Mouse (Mus musculus): ENCODE data around the gene Arhgap45. TPM values are rescaled to one million over a fixed set of nuclear protein-coding genes. Genes with fewer than 3 reads are reported as not detected.
"Not testable (repeated sequence)": the region's sequence is repeated elsewhere in the genome, so short reads cannot be mapped to it uniquely, and the experiment has no call there.

Arhgap45 gene
- polyA plus RNA-seq, 1 experiment from 2014 or later: 0.83 TPM

DNA sequence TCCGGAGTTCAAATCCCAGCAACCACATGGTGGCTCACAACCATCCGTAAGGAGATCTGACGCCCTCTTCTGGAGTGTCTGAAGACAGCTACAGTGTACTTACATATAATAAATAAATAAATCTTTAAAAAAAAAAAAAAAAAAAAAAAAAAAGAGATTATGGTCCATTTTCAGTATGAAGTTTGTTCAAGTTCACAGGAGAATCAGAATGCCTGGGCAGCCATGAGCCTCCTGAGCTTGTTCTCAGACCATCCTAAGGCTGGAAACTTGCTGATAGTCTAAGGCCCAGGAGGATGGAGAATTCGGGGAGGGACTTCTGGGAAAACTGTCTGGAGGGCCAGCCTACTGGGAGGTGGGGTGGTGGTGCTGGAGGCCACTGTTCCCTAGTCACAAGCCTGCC is 28.9 kb downstream of the Arhgap45 start:
- not testable (repeated sequence) for H3K9ac ChIP-seq (replicated peaks; ENCODE audit: low read depth, low read length); H3K27me3 ChIP-seq (ENCODE audit: control insufficient read depth, insufficient read depth, low read length); H3K4me3 ChIP-seq (ENCODE audit: low read depth, low read length); H3K9me3 ChIP-seq (ENCODE audit: control insufficient read depth, low read length); H3K4me1 ChIP-seq (ENCODE audit: control insufficient read depth, insufficient read depth, low read length); H3K27ac ChIP-seq (ENCODE audit: low read depth, low read length); ATAC-seq (ENCODE audit: low read depth); H3K4me2 ChIP-seq (ENCODE audit: low read depth, low read length); H3K36me3 ChIP-seq (ENCODE audit: control insufficient read depth, insufficient read depth, low read length)
- WGBS: 87% methylated on average over 2 of the region's 4 CpGs

DNA sequence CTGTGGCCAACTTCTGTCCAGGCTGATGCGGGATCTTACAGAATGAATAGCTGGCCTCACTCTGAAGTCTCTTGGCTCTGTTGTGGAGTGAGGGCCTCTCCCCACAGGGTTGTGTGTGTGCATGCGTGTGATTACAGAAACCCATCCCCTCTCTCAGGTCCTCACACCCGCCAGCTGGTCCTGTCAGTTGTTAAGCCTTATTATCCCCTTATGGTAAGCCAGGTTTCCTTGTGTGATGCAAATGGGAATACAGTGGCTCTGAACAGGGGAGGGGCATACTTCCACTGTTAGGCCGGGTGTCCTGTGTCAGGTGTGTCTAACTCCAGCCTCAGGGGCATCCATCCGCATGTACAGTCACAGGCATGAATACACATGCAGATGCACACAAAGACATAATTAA is 29.3 kb downstream of the Arhgap45 start:
- WGBS: 79% methylated on average over 5 of the region's 5 CpGs
- no peak for ATAC-seq (ENCODE audit: low read depth)

DNA sequence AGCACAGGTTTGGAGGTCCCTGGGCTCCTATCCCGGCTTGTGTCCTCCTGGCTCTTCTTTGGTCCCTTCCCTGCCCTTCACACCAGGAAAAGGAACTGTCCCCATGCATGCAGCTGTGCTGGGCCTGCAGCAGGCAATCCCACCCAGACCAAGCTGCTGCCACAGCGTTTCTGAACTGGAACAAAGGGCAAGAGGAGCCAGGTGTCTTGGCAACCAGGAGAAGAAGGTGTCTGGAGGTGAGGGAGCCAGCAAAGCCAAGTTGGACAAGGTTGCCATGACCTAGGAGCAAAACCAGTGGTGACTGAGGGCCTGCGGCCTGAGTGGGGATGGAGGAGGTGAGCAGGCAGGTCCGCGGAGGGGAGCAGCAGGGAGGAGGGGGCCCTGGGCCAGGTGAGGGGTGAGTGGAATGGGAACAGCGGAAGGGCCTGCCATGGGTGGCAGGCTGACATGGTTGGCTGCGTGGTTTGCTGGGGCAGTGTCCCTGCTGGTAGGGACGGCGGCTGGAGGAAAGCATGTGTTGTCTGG is 30.6 kb downstream of the Arhgap45 start, which contains the start of gene Gpx4:
Gene Gpx4, plus strand, starts transcription at position 126 of the 525 bp plus-strand sequence.
- H3K9ac ChIP-seq (replicated peaks; ENCODE audit: low read depth, low read length): no peak within 1 kb of the TSS

More for the DNA sequence above, 29.3 kb downstream of the Arhgap45 start:
- Histone ChIP-seq H3K9me3 (ENCODE audit: control insufficient read depth, low read length) (no peaks in the 10 kb centered on the region), H3K27ac (ENCODE audit: low read depth, low read length) (no peak overlapping the region), H3K4me3 (ENCODE audit: low read depth, low read length) (no peak overlapping the region), H3K4me2 (ENCODE audit: low read depth, low read length) (no peak overlapping the region), H3K4me1 (ENCODE audit: control insufficient read depth, insufficient read depth, low read length) (no peaks in the 10 kb centered on the region), H3K36me3 (ENCODE audit: control insufficient read depth, insufficient read depth, low read length) (no peaks in the 10 kb centered on the region), H3K27me3 (ENCODE audit: control insufficient read depth, insufficient read depth, low read length) (no peaks in the 10 kb centered on the region), H3K9ac (replicated peaks; ENCODE audit: low read depth, low read length) (no peak overlapping the region)

DNA sequence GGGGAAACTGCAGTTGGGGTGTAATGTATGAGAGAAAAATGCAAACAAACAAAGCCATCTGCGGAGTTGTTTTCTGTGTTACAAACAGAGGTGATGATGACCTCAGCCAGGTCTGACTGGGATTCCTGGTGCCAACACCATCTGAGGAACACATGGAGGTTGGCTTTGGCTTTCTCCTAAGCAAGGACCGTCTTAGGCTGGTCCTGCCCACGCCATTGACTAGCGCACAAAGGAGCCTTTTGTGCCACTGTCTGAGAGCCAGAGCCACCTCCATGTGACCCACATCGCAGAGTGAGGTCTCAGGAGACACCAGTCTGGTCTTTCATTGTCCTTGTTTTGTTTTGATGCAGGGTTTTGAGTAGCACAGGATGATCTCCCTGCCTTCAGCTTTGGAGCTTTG is 31.9 kb downstream of the Arhgap45 start:
- Histone ChIP-seq H3K9me3 (ENCODE audit: control insufficient read depth, low read length) (no peaks in the 10 kb centered on the region), H3K36me3 (ENCODE audit: control insufficient read depth, insufficient read depth, low read length) (no peaks in the 10 kb centered on the region), H3K4me3 (ENCODE audit: low read depth, low read length) (no peak overlapping the region), H3K4me2 (ENCODE audit: low read depth, low read length) (no peak overlapping the region), H3K9ac (replicated peaks; ENCODE audit: low read depth, low read length) (no peak overlapping the region), H3K27ac (ENCODE audit: low read depth, low read length) (no peak overlapping the region), H3K27me3 (ENCODE audit: control insufficient read depth, insufficient read depth, low read length) (no peaks in the 10 kb centered on the region; the same call in 1 of the 2 replicates), H3K4me1 (ENCODE audit: control insufficient read depth, insufficient read depth, low read length) (no peaks in the 10 kb centered on the region)
- ATAC-seq (ENCODE audit: low read depth): no peak
- 5% methylated on average over 5 of the region's 5 CpGs for WGBS

More for the DNA sequence above, 30.6 kb downstream of the Arhgap45 start, which contains the start of gene Gpx4:
- no peak within 1 kb of the TSS for H3K4me3 ChIP-seq (ENCODE audit: low read depth, low read length)
- no peaks in the 10 kb centered on the region; the same call in 1 of the 2 replicates for H3K27me3 ChIP-seq (ENCODE audit: control insufficient read depth, insufficient read depth, low read length)
- H3K36me3 ChIP-seq (ENCODE audit: control insufficient read depth, insufficient read depth, low read length): no peaks in the 10 kb centered on the region
- H3K4me1 ChIP-seq (ENCODE audit: control insufficient read depth, insufficient read depth, low read length): no peaks in the 10 kb centered on the region
- H3K4me2 ChIP-seq (ENCODE audit: low read depth, low read length): no peak within 1 kb of the TSS
- 37% methylated on average over 9 of the region's 9 CpGs for WGBS
- no peak within 1 kb of the TSS for H3K27ac ChIP-seq (ENCODE audit: low read depth, low read length)
- H3K9me3 ChIP-seq (ENCODE audit: control insufficient read depth, low read length): no peaks in the 10 kb centered on the region
- no peak for ATAC-seq (ENCODE audit: low read depth)

DNA sequence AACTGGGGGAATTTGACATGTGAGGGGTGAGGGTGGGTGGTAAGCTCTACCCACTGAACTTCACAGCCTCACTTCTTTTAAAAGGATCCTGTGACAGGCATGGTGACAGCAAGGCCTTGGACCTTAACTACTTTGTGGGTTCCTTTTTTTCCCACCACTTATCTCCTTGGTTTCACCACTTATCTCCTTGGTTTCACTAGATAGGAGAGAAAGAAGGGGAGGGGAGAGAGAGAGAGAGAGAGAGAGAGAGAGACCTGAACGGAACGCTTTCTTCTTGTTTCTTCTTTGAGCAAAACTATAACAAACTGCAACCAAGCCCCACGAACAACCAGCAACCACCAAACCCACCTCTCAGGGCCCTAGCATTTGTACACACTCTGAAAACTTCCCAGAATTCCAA is 32.4 kb downstream of the Arhgap45 start:
- ATAC-seq (ENCODE audit: low read depth): no peak
- 75% methylated on average over 3 of the region's 3 CpGs for WGBS
- no peaks in the 10 kb centered on the region for H3K4me1 ChIP-seq (ENCODE audit: control insufficient read depth, insufficient read depth, low read length)
- no peak overlapping the region for H3K4me3 ChIP-seq (ENCODE audit: low read depth, low read length)
- no peak overlapping the region for H3K9ac ChIP-seq (replicated peaks; ENCODE audit: low read depth, low read length)
- H3K27ac ChIP-seq (ENCODE audit: low read depth, low read length): no peak overlapping the region
- no peaks in the 10 kb centered on the region; the same call in 1 of the 2 replicates for H3K27me3 ChIP-seq (ENCODE audit: control insufficient read depth, insufficient read depth, low read length)
- H3K4me2 ChIP-seq (ENCODE audit: low read depth, low read length): no peak overlapping the region
- no peaks in the 10 kb centered on the region for H3K36me3 ChIP-seq (ENCODE audit: control insufficient read depth, insufficient read depth, low read length)
- H3K9me3 ChIP-seq (ENCODE audit: control insufficient read depth, low read length): no peaks in the 10 kb centered on the region

DNA sequence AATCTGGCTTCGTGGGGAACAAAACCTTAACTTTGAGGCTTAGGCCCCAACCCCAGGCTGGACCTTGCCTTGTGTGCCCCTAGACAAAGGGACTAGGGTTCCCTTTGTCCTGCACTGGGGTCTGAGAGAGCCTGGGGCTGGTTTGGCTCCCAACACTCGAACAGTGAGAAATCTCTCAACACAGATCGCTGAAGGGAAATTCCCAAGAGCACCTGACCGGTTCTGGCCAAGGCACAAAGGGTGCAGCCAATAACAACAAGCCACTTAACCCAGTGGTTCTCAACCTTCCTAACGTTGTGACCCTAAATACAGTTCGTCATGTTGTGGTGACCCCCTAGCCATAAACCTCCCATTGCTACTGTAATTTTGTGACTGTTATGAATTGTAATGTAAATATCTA is 33.8 kb downstream of the Arhgap45 start:
- ATAC-seq (ENCODE audit: low read depth): no peak

DNA sequence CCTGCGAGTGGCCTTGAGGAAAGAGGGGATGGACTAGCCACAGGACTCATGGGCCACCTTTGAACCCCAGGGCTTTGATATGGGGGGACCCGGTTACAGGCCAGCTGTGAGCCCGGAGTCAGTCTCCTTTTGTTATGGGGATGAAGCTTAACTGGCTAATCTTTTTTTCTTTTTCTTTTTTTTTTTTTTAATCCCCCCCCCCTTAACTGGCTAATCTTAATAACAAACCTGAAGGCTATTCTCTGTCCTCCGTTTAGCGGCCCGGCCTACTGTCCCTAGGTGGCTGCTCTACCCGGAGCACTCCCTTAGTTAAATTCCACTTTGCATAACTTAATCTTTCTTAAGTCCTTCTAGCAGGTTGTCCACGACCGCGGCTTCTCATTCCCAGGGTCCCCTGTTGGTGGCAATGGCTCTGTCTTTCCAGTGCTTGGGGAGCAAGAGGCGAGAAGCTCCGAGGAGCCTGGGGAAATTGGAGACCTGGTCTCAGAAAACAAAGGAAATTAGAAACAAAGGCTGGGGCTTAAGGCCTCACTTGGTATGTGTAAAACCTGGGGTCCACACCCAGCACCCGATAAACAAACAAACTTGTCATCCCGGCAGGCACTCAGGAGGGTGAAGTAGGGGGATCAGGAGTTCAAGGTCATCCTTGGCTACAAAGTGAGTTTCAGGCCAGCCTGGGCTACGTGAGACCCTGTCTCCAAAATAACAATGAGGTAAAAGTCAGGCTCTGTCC is 34.6 kb downstream of the Arhgap45 start:
- Histone ChIP-seq H3K4me1 (ENCODE audit: control insufficient read depth, insufficient read depth, low read length) (peaks cover 11% of the 10 kb centered on the region; the same call in 1 of the 2 replicates), H3K27me3 (ENCODE audit: control insufficient read depth, insufficient read depth, low read length) (no peaks in the 10 kb centered on the region; the same call in 1 of the 2 replicates), H3K4me2 (ENCODE audit: low read depth, low read length) (no peak overlapping the region), H3K4me3 (ENCODE audit: low read depth, low read length) (no peak overlapping the region), H3K9ac (replicated peaks; ENCODE audit: low read depth, low read length) (no peak overlapping the region), H3K9me3 (ENCODE audit: control insufficient read depth, low read length) (no peaks in the 10 kb centered on the region), H3K27ac (ENCODE audit: low read depth, low read length) (no peak overlapping the region), H3K36me3 (ENCODE audit: control insufficient read depth, insufficient read depth, low read length) (0 out of 2 replicates have a peak, but pooled peaks cover 8% of the 10 kb centered on the region)
- no peak for ATAC-seq (ENCODE audit: low read depth)
- WGBS: 17% methylated on average over 15 of the region's 15 CpGs

More for the DNA sequence above, 33.8 kb downstream of the Arhgap45 start:
- H3K27me3 ChIP-seq (ENCODE audit: control insufficient read depth, insufficient read depth, low read length): no peaks in the 10 kb centered on the region; the same call in 1 of the 2 replicates
- peaks cover 5% of the 10 kb centered on the region; the same call in 1 of the 2 replicates for H3K4me1 ChIP-seq (ENCODE audit: control insufficient read depth, insufficient read depth, low read length)
- 17% methylated on average over 6 of the region's 6 CpGs for WGBS
- H3K9me3 ChIP-seq (ENCODE audit: control insufficient read depth, low read length): no peaks in the 10 kb centered on the region
- H3K4me2 ChIP-seq (ENCODE audit: low read depth, low read length): no peak overlapping the region
- H3K36me3 ChIP-seq (ENCODE audit: control insufficient read depth, insufficient read depth, low read length): 0 out of 2 replicates have a peak, but pooled peaks cover under 1% of the 10 kb centered on the region
- H3K9ac ChIP-seq (replicated peaks; ENCODE audit: low read depth, low read length): no peak overlapping the region
- no peak overlapping the region for H3K27ac ChIP-seq (ENCODE audit: low read depth, low read length)
- H3K4me3 ChIP-seq (ENCODE audit: low read depth, low read length): no peak overlapping the region

DNA sequence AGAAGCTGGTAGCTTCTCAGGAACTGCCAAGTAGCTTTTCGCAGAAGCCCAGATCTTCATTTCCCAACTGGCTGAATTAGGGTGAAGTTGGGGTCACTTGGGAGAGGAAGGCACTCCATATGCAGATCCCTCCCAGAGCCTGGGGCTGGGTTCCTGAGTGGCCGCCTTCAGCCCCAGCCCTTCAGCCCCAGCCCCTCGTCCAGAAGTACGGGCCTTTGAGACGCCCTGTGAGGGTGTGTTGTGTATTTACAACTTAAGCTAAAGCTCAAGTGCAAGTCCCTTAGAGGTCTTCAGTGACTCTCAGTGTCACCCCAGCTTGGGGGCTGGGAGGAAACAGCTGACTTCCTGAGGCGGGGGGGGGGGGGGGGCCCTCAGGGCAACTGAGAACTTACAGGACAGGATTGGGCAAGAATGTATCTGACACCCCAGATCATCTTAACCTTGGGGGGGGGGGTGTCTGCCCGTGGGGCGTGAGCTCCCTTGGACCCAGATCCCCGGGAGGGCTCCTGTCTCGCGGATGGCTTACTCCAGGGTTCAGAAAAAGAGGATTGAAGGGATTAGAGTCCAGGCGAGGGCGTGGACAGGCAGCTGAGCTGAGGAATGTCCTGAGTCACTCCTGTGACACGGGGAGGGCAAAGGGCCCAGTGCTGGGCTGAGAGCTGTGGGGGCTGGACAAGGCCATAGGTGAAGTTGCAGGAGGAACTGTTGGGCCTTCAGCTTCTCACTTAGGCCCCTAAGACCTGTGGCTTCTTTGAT is 35.3 kb downstream of the Arhgap45 start:
- H3K27ac ChIP-seq (ENCODE audit: low read depth, low read length): no peak overlapping the region
- no peaks in the 10 kb centered on the region; the same call in 1 of the 2 replicates for H3K27me3 ChIP-seq (ENCODE audit: control insufficient read depth, insufficient read depth, low read length)
- H3K36me3 ChIP-seq (ENCODE audit: control insufficient read depth, insufficient read depth, low read length): peaks cover 13% of the 10 kb centered on the region; the same call in 1 of the 2 replicates
- 35% methylated on average over 14 of the region's 14 CpGs for whole genome bisulfite sequencing
- H3K4me1 ChIP-seq (ENCODE audit: control insufficient read depth, insufficient read depth, low read length): peaks cover 11% of the 10 kb centered on the region; the same call in 1 of the 2 replicates
- ATAC-seq (ENCODE audit: low read depth): no peak
- H3K4me2 ChIP-seq (ENCODE audit: low read depth, low read length): no peak overlapping the region
- H3K9me3 ChIP-seq (ENCODE audit: control insufficient read depth, low read length): no peaks in the 10 kb centered on the region
- H3K9ac ChIP-seq (replicated peaks; ENCODE audit: low read depth, low read length): no peak overlapping the region
- no peak overlapping the region for H3K4me3 ChIP-seq (ENCODE audit: low read depth, low read length)
